Mouse (Mus musculus) adrenal gland, postnatal 10 days (tissue): ENCODE results near the gene Tax1bp1. TPM values are rescaled to one million over a fixed set of nuclear protein-coding genes. Genes with fewer than 3 reads are reported as not detected.

ENCODE experiments used
- DNase-seq: peaks from one replicate; pipeline ENCODE4 v3.0.0; 2021; ENCODE audit warnings: mixed read lengths
- total RNA-seq, 2 experiments: library from RNA; stranded (reverse); gene quantifications; 2 replicates each; pipeline ENCODE4 v1.2.3; 2021

The Tax1bp1 gene
- total RNA-seq, 2 experiments from 2014 or later: 124 to 138 TPM

DNA sequence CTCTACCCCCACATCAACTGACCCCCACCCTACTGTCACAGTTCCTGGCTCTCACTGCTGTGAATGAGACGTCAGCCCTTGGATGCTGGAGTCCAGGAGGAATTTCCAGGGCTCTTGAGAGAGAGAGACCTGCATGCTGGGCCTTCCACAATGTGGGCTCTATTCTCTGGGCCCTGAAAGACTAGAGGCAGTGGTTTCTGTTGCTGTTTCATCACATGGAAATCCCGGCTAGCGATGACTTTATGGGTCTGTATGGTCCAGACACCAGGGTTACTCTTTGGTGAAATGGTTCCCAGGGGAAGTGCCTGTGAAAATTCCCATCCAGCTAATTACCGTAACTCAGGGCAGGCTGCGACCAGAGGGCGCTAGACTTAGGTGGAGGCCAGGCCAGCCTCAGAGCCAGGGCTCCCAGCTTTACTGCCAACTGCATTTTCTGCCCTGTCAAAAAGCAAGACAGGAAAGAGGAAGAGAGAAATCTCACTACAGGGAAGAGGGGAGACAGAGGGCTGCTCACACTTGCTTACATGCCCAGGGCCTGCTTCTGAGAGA, 83.8 kb downstream of the Tax1bp1 start:
- DNase-seq: no peak

DNA sequence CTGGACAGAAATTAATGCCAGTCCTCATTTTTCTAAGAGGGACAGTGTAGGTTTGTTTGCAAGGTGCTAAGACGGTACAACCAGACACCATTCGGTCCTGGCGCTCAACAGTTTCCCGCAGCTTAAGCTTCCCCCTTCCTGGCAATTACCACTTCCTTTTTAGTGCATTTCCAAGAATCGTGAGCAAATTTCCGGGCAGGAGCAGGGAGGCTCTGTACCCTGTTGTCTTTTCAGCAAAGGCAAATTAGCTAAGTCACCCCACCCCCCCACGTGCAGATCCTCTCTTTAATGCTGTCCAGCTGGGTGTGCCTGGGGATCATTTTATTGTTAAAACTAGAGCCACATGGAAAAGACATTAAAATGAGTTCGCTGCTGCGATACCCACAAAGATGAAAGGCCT, 88.7 kb downstream of the Tax1bp1 start:
- DNase-seq: peak; percentile 12

DNA sequence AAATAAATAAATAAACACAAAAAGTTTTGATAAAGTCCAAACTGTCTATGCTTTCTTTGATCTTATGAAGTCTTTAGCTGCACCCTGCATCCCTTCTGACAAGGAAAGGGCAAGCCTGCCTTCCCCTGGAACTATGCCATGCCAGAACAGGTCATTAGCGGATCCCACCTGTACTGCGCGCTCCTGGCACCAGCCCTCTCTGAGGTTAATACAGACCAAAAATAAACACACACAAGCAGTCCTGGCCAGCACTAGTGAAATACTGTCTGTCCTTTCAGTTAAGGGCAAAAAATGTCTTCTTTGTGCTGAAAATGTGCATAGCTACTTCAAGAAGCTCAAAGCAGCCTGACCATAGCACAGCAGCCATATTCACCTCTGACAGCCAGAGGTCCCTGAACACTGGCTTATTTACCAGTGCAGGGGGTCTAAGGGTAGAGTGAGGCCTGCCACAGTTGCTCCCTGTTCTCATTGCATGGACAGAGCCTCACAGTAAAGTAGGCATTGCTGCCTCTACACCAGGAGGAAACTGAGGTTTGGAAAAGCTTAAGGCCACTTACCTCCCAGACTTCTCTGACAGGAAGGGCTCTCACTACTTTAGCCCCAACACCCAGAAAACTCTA, 91.8 kb downstream of the Tax1bp1 start:
- no peak for DNase-seq

Other genes starting within 250 kb of the Tax1bp1 start
- 100 to 1,000 TPM; 219 to 227 TPM for gene Hibadh, start 73.3 kb upstream of the Tax1bp1 start, total RNA-seq